Mouse (Mus musculus) layer of hippocampus, postnatal 14 days (tissue): Measurements from ENCODE around the gene Ago1. TPM values are rescaled to one million over a fixed set of nuclear protein-coding genes. Genes with fewer than 3 reads are reported as not detected.

Experiments
- DNase-seq, 2 experiments: peaks; one replicate each; pipeline ENCODE4 v3.0.0; 2021 to 2022; ENCODE audit warnings: low spot score in 2 of 2, mixed read lengths in 1 of 2
- long read RNA-seq, 2 experiments: library from polyadenylated mRNA; stranded (forward); transcript quantifications; one replicate each; pipeline ENCODE4 v2.0.0; 2021
- total RNA-seq, 2 experiments: library from RNA; stranded (reverse); gene quantifications; 2 replicates each; pipeline ENCODE4 v1.2.3; 2021

Ago1 gene
- total RNA-seq = 10 to 100 TPM; 71.6 to 71.7 TPM
- long read RNA-seq, experiment 1, partial matches to known transcripts = 1 of 7 reads
- long read RNA-seq, experiment 1, other reads (novel, unspliced or antisense) = 6 of 7 reads
- long read RNA-seq, experiment 2, partial matches to known transcripts = 0 of 12 reads
- long read RNA-seq, experiment 2, other reads (novel, unspliced or antisense) = 12 of 12 reads

- peak; percentile 96 to 97 for DNase-seq
Measured at GRCm38 (mm10) chr4:126468285-126468901, at the start of gene Ago1. Ago1 (minus strand) TSS chr4:126468583.

GRCm38 (mm10) chr4:126512308-126513066, 44.1 kb upstream of the Ago1 start:
- DNase-seq = no peak

- no peak for DNase-seq
Measured at GRCm38 (mm10) chr4:126511013-126511412, 42.6 kb upstream of the Ago1 start.

DNA sequence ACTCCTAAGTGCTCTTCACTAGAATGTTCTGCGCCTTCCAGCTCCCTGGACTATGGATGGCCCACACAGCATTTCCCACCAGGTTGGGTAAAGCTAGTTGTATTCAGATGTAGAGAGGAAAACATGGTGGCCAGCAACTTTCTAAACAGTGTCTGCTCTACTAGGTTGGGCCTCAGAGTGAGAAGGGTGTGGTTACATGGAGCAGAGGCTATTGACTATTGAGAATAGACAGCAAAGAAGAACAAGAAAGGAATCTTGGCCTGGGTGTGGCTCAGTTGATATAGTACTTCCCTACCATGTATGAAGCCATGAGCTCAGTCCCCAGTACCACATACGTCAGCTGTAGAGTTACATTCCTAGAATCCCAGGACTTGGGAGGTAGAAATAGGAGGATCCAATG, 40.7 kb upstream of the Ago1 start:
- no peak for DNase-seq

GRCm38 (mm10) chr4:126508110-126508899, 39.9 kb upstream of the Ago1 start:
- DNase-seq = no peak

- DNase-seq = no peak
Measured at GRCm38 (mm10) chr4:126502977-126503309, 34.6 kb upstream of the Ago1 start.

- DNase-seq = no peak
Measured at GRCm38 (mm10) chr4:126502141-126502976, 34.0 kb upstream of the Ago1 start.

GRCm38 (mm10) chr4:126498601-126499000, 30.2 kb upstream of the Ago1 start:
- DNase-seq = no peak

GRCm38 (mm10) chr4:126496963-126497362, 28.6 kb upstream of the Ago1 start:
- no peak for DNase-seq

GRCm38 (mm10) chr4:126495942-126496790, 27.8 kb upstream of the Ago1 start:
- DNase-seq = no peak

- no peak for DNase-seq
Measured at GRCm38 (mm10) chr4:126495453-126495852, 27.1 kb upstream of the Ago1 start.

DNA sequence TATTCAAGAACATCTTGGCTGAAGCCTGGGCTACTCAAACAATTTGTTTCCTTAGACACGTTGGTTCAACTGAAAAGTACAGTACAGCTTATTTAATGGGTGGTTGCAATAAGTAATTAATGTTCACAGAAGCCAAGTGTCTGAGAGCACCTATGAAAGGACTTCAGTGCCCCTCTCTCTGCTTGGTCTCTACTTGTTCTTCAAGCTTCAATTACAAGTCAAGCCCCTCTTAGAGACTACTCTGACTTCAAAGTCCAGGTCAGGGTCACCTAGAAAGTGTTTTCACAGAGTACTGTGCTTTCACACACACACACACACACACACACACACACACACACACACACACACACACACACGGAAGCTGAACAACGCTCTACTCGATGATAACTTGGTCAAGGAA, 25.0 kb upstream of the Ago1 start:
- DNase-seq = no peak

GRCm38 (mm10) chr4:126491977-126492376, 23.6 kb upstream of the Ago1 start:
- DNase-seq = no peak

GRCm38 (mm10) chr4:126490726-126491125, 22.3 kb upstream of the Ago1 start:
- DNase-seq = no peak

GRCm38 (mm10) chr4:126489811-126490210, 21.4 kb upstream of the Ago1 start:
- DNase-seq = no peak

GRCm38 (mm10) chr4:126486217-126486616, 17.8 kb upstream of the Ago1 start:
- no peak for DNase-seq

- no peak for DNase-seq
Measured at GRCm38 (mm10) chr4:126485065-126485464, 16.7 kb upstream of the Ago1 start.

- no peak for DNase-seq
Measured at GRCm38 (mm10) chr4:126483874-126484273, 15.5 kb upstream of the Ago1 start.

DNA sequence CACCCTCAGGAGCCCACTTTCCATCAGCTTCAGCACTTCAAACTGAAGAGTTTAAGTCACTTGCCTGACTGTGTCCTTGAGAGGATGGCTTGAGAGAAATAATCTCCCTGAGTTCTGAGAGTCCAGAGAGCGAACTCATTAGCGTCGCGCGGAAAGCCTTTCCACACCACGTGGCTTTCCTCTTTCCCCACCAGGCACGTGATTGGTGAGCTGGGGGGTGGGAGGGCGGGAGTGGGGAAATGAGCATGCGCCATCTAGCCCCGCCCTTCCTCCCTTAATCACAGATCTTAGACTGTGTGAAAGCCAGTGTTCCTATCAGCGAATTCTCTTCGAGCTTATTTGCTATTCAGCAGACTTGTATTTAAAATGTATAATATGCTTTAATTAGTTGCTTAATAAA, 14.6 kb upstream of the Ago1 start:
- no peak for DNase-seq

- DNase-seq = no peak
Measured at GRCm38 (mm10) chr4:126481461-126481860, 13.1 kb upstream of the Ago1 start.
